In genomic region chr7:143738194-143738593, GRCm38 (mm10) we compare ENCODE assay signal across 11 mouse cellular contexts. TPM values are rescaled to one million over a fixed set of nuclear protein-coding genes. Genes with fewer than 3 reads are reported as not detected.
DNase-seq lines count a peak whose midpoint lies in the region; ATAC-seq and TF ChIP-seq lines count a peak whose summit lies in the region.
"Had no signal": no experiment of that assay in that cellular context is flagged by ENCODE, and none has a peak within 500 bp of the region (broad histone marks: within the 10 kb centered on the region; RNA-seq: fewer than 3 reads in every experiment).

No protein-coding gene starts in this region.

- ATAC-seq in kidney, embryonic 16.5 days (ENCODE audit: low FRiP score, low TSS enrichment), result no peak
- no peak for ATAC-seq in hindbrain, embryonic 13.5 days (ENCODE audit: low FRiP score)
- ATAC-seq in midbrain, embryonic 15.5 days (replicated peaks), result 0 out of 2 replicates have a peak, but pooled peaks have one; percentile 19
- no peak for ATAC-seq in CD4-positive, CD25-positive, alpha-beta regulatory T cell, adult 4 months

- H3K9me3 ChIP-seq in kidney, embryonic 16.5 days (ENCODE audit: low read length), result no peaks in the 10 kb centered on the region
- H3K9me3 ChIP-seq in hindbrain, embryonic 13.5 days, result no peaks in the 10 kb centered on the region
- H3K9me3 ChIP-seq in midbrain, embryonic 15.5 days, result no peaks in the 10 kb centered on the region

- no peak for DNase-seq in kidney, adult 2 months
- DNase-seq in spleen, adult 18-20 months, result no peak
- no peak for DNase-seq in cerebellum, adult 9-10 months
- DNase-seq: thymus, adult 2 months had no signal

- TF ChIP-seq CTCF in kidney, adult 2 months (conservative IDR thresholded peaks at IDR 0.05; ENCODE audit: insufficient read depth, insufficient read length, low read depth, low read length), result no peak
- no peak for TF ChIP-seq CTCF in embryonic fibroblast, embryonic 13.5 days (IDR thresholded peaks at IDR 0.05; ENCODE audit: borderline replicate concordance, insufficient read depth, low read length)

- peak overlapping the region; percentile 23; the same call in 1 of the 2 replicates for H3K27ac ChIP-seq in kidney, embryonic 16.5 days (ENCODE audit: low read length)
- H3K27ac ChIP-seq in kidney, adult 2 months (ENCODE audit: insufficient read depth, low read depth, low read length), result no peak overlapping the region
- H3K27ac ChIP-seq in embryonic fibroblast, embryonic 13.5 days (ENCODE audit: insufficient read depth, low read length), result no peak overlapping the region
- H3K27ac ChIP-seq in hindbrain, embryonic 13.5 days, result peak overlapping the region; percentile 86
- peak overlapping the region; percentile 78 for H3K27ac ChIP-seq in midbrain, embryonic 15.5 days
- H3K27ac ChIP-seq: heart, adult 2 months had no signal

- H3K4me3 ChIP-seq in kidney, embryonic 16.5 days (ENCODE audit: low read length), result peak overlapping the region; percentile 75
- no peak overlapping the region; the same call in 1 of the 2 replicates for H3K4me3 ChIP-seq in kidney, adult 2 months (ENCODE audit: insufficient read depth, low read depth, low read length)
- H3K4me3 ChIP-seq in embryonic fibroblast, embryonic 13.5 days (ENCODE audit: insufficient read depth, low read length), result peak overlapping the region; percentile 95
- peak overlapping the region; percentile 86 for H3K4me3 ChIP-seq in hindbrain, embryonic 13.5 days
- peak overlapping the region; percentile 81 for H3K4me3 ChIP-seq in midbrain, embryonic 15.5 days
- H3K4me3 ChIP-seq: heart, adult 2 months had no signal

- H3K4me2 ChIP-seq in kidney, embryonic 16.5 days (replicated peaks; ENCODE audit: low read depth, low read length), result peak overlapping the region; percentile 76
- peak overlapping the region; percentile 82 for H3K4me2 ChIP-seq in hindbrain, embryonic 13.5 days
- H3K4me2 ChIP-seq in midbrain, embryonic 15.5 days, result peak overlapping the region; percentile 83

- 65% methylated on average over 6 of the region's 6 CpGs for WGBS in kidney, embryonic 16.5 days
- 69% methylated on average over 6 of the region's 6 CpGs for WGBS in kidney, adult 2 months
- 67% methylated on average over 6 of the region's 6 CpGs for WGBS in hindbrain, embryonic 13.5 days
- WGBS in midbrain, embryonic 15.5 days, result 62% methylated on average over 6 of the region's 6 CpGs

- TF ChIP-seq POLR2A in kidney, adult 2 months (IDR thresholded peaks at IDR 0.05; ENCODE audit: low read depth, low read length), result no peak
- TF ChIP-seq POLR2A in embryonic fibroblast, embryonic 13.5 days (IDR thresholded peaks at IDR 0.05; ENCODE audit: low read depth, low read length), result no peak

- H3K9ac ChIP-seq in kidney, embryonic 16.5 days (replicated peaks; ENCODE audit: low read length), result peak overlapping the region; percentile 85
- H3K9ac ChIP-seq in hindbrain, embryonic 13.5 days, result peak overlapping the region; percentile 96
- H3K9ac ChIP-seq in midbrain, embryonic 15.5 days, result peak overlapping the region; percentile 94

- H3K36me3 ChIP-seq in kidney, embryonic 16.5 days (ENCODE audit: insufficient read depth, low read length), result peaks cover 5% of the 10 kb centered on the region; the same call in 1 of the 2 replicates
- H3K36me3 ChIP-seq in kidney, adult 2 months (ENCODE audit: control insufficient read depth, insufficient read depth, low read length), result no peaks in the 10 kb centered on the region
- H3K36me3 ChIP-seq in hindbrain, embryonic 13.5 days, result peaks cover 15% of the 10 kb centered on the region
- 0 out of 2 replicates have a peak, but pooled peaks cover 3% of the 10 kb centered on the region for H3K36me3 ChIP-seq in midbrain, embryonic 15.5 days (replicated peaks)

- peaks cover 25% of the 10 kb centered on the region for H3K4me1 ChIP-seq in kidney, embryonic 16.5 days (ENCODE audit: insufficient read depth, low read length)
- H3K4me1 ChIP-seq in kidney, adult 2 months (ENCODE audit: control insufficient read depth, insufficient read depth, low read length), result peaks cover 8% of the 10 kb centered on the region; the same call in 1 of the 2 replicates
- peaks cover 6% of the 10 kb centered on the region; the same call in 1 of the 2 replicates for H3K4me1 ChIP-seq in embryonic fibroblast, embryonic 13.5 days (ENCODE audit: control insufficient read depth, insufficient read depth, low read length)
- peaks cover 47% of the 10 kb centered on the region for H3K4me1 ChIP-seq in hindbrain, embryonic 13.5 days (replicated peaks)
- H3K4me1 ChIP-seq in midbrain, embryonic 15.5 days, result peaks cover 32% of the 10 kb centered on the region

- H3K27me3 ChIP-seq in kidney, embryonic 16.5 days (ENCODE audit: insufficient read depth, low read length), result no peaks in the 10 kb centered on the region
- H3K27me3 ChIP-seq in kidney, adult 2 months (replicated peaks; ENCODE audit: control insufficient read depth, insufficient read depth, low read length), result no peaks in the 10 kb centered on the region
- H3K27me3 ChIP-seq in hindbrain, embryonic 13.5 days, result peaks cover 20% of the 10 kb centered on the region
- H3K27me3 ChIP-seq in midbrain, embryonic 15.5 days (replicated peaks), result no peaks in the 10 kb centered on the region

RNA-seq across cellular contexts. Expression of gene Osbpl5, which starts 18.6 kb away (rescaled TPM):
- polyA plus RNA-seq in kidney, embryonic 16.5 days (2015; fragmentation: Nextera tagmentation; extraction: Ambion mirVana), result 42.1 and 47.1 TPM in 2 replicates
- polyA plus RNA-seq in kidney, adult 2 months (2012; rRNA removed), result 75.0 and 77.1 TPM in 2 replicates
- polyA plus RNA-seq in embryonic fibroblast, embryonic 13.5 days (2011; ENCODE audit: insufficient read length, low read depth, missing spikeins), result 54.2 and 70.5 TPM in 2 replicates
- polyA plus RNA-seq in hindbrain, embryonic 13.5 days (2015; fragmentation: Nextera tagmentation; extraction: Ambion mirVana), result 27.6 and 31.4 TPM in 2 replicates
- polyA plus RNA-seq in midbrain, embryonic 15.5 days (2015; fragmentation: Nextera tagmentation; extraction: Ambion mirVana), result 39.7 and 44.0 TPM in 2 replicates
- 10 to 100 TPM; 17.2 to 31.0 TPM for polyA plus RNA-seq in CD4-positive, CD25-positive, alpha-beta regulatory T cell, adult 4 months (2017; shearing (Covaris generic))

RNA-seq across cellular contexts. Expression of gene Mrgprg, which starts 28.6 kb away (rescaled TPM):
- polyA plus RNA-seq in kidney, embryonic 16.5 days (2015; fragmentation: Nextera tagmentation; extraction: Ambion mirVana), result not detected in 2 replicates
- 0.33 and 1.1 TPM in 2 replicates for polyA plus RNA-seq in kidney, adult 2 months (2012; rRNA removed)
- not detected in 2 replicates for polyA plus RNA-seq in embryonic fibroblast, embryonic 13.5 days (2011; ENCODE audit: insufficient read length, low read depth, missing spikeins)
- polyA plus RNA-seq in hindbrain, embryonic 13.5 days (2015; fragmentation: Nextera tagmentation; extraction: Ambion mirVana), result not detected in 2 replicates
- not detected in 2 replicates for polyA plus RNA-seq in midbrain, embryonic 15.5 days (2015; fragmentation: Nextera tagmentation; extraction: Ambion mirVana)
- polyA plus RNA-seq in CD4-positive, CD25-positive, alpha-beta regulatory T cell, adult 4 months (2017; shearing (Covaris generic)), result not detected
- polyA plus RNA-seq: liver, adult 2 months had no signal

RNA-seq across cellular contexts. Expression of gene Mrgpre, which starts 46.1 kb away (rescaled TPM):
- 2.2 and 2.5 TPM in 2 replicates for polyA plus RNA-seq in kidney, embryonic 16.5 days (2015; fragmentation: Nextera tagmentation; extraction: Ambion mirVana)
- polyA plus RNA-seq in kidney, adult 2 months (2012; rRNA removed), result 2.3 and 2.8 TPM in 2 replicates
- polyA plus RNA-seq in embryonic fibroblast, embryonic 13.5 days (2011; ENCODE audit: insufficient read length, low read depth, missing spikeins), result 2.3 and 2.5 TPM in 2 replicates
- 3.8 and 4.0 TPM in 2 replicates for polyA plus RNA-seq in hindbrain, embryonic 13.5 days (2015; fragmentation: Nextera tagmentation; extraction: Ambion mirVana)
- 9.8 and 10.0 TPM in 2 replicates for polyA plus RNA-seq in midbrain, embryonic 15.5 days (2015; fragmentation: Nextera tagmentation; extraction: Ambion mirVana)
- 10 to 100 TPM in 1 of 2 experiments, 1 to 10 TPM in 1; 5.7 to 11.7 TPM for polyA plus RNA-seq in CD4-positive, CD25-positive, alpha-beta regulatory T cell, adult 4 months (2017; shearing (Covaris generic))

RNA-seq across cellular contexts. Expression of gene Tnfrsf23, which starts 52.5 kb away (rescaled TPM):
- polyA plus RNA-seq in kidney, embryonic 16.5 days (2015; fragmentation: Nextera tagmentation; extraction: Ambion mirVana), result 1.6 and 1.9 TPM in 2 replicates
- polyA plus RNA-seq in kidney, adult 2 months (2012; rRNA removed), result 3.0 and 3.5 TPM in 2 replicates
- 46.4 and 78.0 TPM in 2 replicates for polyA plus RNA-seq in embryonic fibroblast, embryonic 13.5 days (2011; ENCODE audit: insufficient read length, low read depth, missing spikeins)
- polyA plus RNA-seq in hindbrain, embryonic 13.5 days (2015; fragmentation: Nextera tagmentation; extraction: Ambion mirVana), result 0.76 and 1.2 TPM in 2 replicates
- 1.1 and 1.2 TPM in 2 replicates for polyA plus RNA-seq in midbrain, embryonic 15.5 days (2015; fragmentation: Nextera tagmentation; extraction: Ambion mirVana)
- 1 to 10 TPM; 2.6 to 4.3 TPM for polyA plus RNA-seq in CD4-positive, CD25-positive, alpha-beta regulatory T cell, adult 4 months (2017; shearing (Covaris generic))

Comparison
In these comparisons a context has a peak if more than half of its experiments do, and no peak if none do; other contexts are left out.
1. H3K27ac ChIP-seq: peak in kidney, embryonic 16.5 days (single experiment), hindbrain, embryonic 13.5 days (single experiment) and midbrain, embryonic 15.5 days (single experiment); none in kidney, adult 2 months (single experiment) and embryonic fibroblast, embryonic 13.5 days (single experiment).
2. Peak in every context shown above with its lines, with median percentiles within 50 percentile points of each other: H3K4me2 ChIP-seq and H3K9ac ChIP-seq.